Mouse (Mus musculus) heart, postnatal 0 days (tissue): Measurements from ENCODE around the gene Olfr559. TPM values are rescaled to one million over a fixed set of nuclear protein-coding genes. Genes with fewer than 3 reads are reported as not detected.

Experiments
- ATAC-seq: fragments of 200-750 bp; cut with Nextera tagmentation; 2 replicates; pipeline ENCODE4 v1.8.0; 2017; ENCODE audit warnings: low read depth, moderate number of reproducible peaks, moderate library complexity; ENCODE audit not compliant: insufficient read depth
- DNase-seq: peaks from one replicate; pipeline ENCODE4 v3.0.0-alpha.2; 2016; ENCODE audit warnings: low spot score
- H3K27ac ChIP-seq: fragments of 300-500 bp; sonication (generic); 2 replicates; pipeline ENCODE4 v1.5.1; 2014; ENCODE audit warnings: low read depth, mild to moderate bottlenecking
- H3K27me3 ChIP-seq: fragments of 300-500 bp; sonication (generic); 2 replicates; pipeline ENCODE4 v1.6.1; 2014; ENCODE audit warnings: low read length, mixed read lengths; ENCODE audit not compliant: control insufficient read depth, insufficient read depth
- H3K36me3 ChIP-seq: fragments of 300-500 bp; sonication (generic); replicated peaks from 2 replicates; pipeline ENCODE4 v1.6.1; 2014; ENCODE audit warnings: low read length, mixed read lengths; ENCODE audit not compliant: control insufficient read depth, insufficient read depth
- H3K4me1 ChIP-seq: fragments of 300-500 bp; sonication (generic); 2 replicates; pipeline ENCODE4 v1.6.1; 2014; ENCODE audit warnings: antibody characterized with exemption; ENCODE audit not compliant: control insufficient read depth, insufficient read depth
- H3K4me2 ChIP-seq: fragments of 300-500 bp; sonication (generic); 2 replicates; pipeline ENCODE4 v1.6.1; 2014; ENCODE audit warnings: low read depth, mild to moderate bottlenecking, low read length, moderate library complexity
- H3K4me3 ChIP-seq: fragments of 300-500 bp; sonication (generic); 2 replicates; pipeline ENCODE4 v1.5.1; 2014; ENCODE audit warnings: low read depth, low read length
- H3K9ac ChIP-seq: fragments of 300-500 bp; sonication (generic); replicated peaks from 2 replicates; pipeline ENCODE4 v1.6.1; 2014; ENCODE audit warnings: low read depth, low read length, mixed read lengths
- H3K9me3 ChIP-seq: fragments of 300-500 bp; sonication (generic); replicated peaks from 2 replicates; pipeline ENCODE4 v1.6.1; 2016; ENCODE audit warnings: low read length; ENCODE audit not compliant: control insufficient read depth
- CTCF ChIP-seq: IDR thresholded peaks from 2 replicates; pipeline ENCODE4 v1.5.1; 2016; ENCODE audit warnings: antibody characterized with exemption, control low read depth, low read depth
- EP300 ChIP-seq: IDR thresholded peaks from 2 replicates; pipeline ENCODE4 v1.6.1; 2016; ENCODE audit warnings: antibody characterized with exemption, low read depth
- WGBS: fragments of 180-500 bp; shearing (Covaris S2); extraction: QIAGEN DNeasy Blood & Tissue Kit; methylation state at CpG from one replicate; pipeline ENCODE4 v1.1.7; 2014; 5-methylcytosine and 5-hydroxymethylcytosine counted together
- polyA plus RNA-seq: library from polyadenylated mRNA; unstranded; fragments of >200 nt; fragmentation: Nextera tagmentation; extraction: Ambion mirVana; gene quantifications from 2 replicates; pipeline ENCODE4 v1.2.1, GENCODE M21; 2015
- total RNA-seq: library from RNA; depleted of rRNA; stranded (reverse); fragments of >200 nt; gene quantifications from 2 replicates; pipeline ENCODE4 v1.2.3, GENCODE M21; 2014; ENCODE audit warnings: low replicate concordance; rRNA removed

Gene Olfr559
- total RNA-seq (not detected in 2 replicates), polyA plus RNA-seq (not detected in 2 replicates)

GRCm38 (mm10) chr7:102727391-102727790 is at the start of gene Olfr559:
Olfr559 (minus strand) TSS chr7:102727491.
- Histone ChIP-seq H3K4me3 (no peak within 1 kb of the TSS), H3K27ac (no peak within 1 kb of the TSS), H3K36me3 (no peaks in the 10 kb centered on the region), H3K9ac (no peak within 1 kb of the TSS), H3K27me3 (no peaks in the 10 kb centered on the region), H3K4me2 (no peak within 1 kb of the TSS), H3K4me1 (no peaks in the 10 kb centered on the region), H3K9me3 (no peaks in the 10 kb centered on the region)
- ATAC-seq (no peak), DNase-seq (no peak)
- no peak for TF ChIP-seq CTCF
- no peak for TF ChIP-seq EP300

DNA sequence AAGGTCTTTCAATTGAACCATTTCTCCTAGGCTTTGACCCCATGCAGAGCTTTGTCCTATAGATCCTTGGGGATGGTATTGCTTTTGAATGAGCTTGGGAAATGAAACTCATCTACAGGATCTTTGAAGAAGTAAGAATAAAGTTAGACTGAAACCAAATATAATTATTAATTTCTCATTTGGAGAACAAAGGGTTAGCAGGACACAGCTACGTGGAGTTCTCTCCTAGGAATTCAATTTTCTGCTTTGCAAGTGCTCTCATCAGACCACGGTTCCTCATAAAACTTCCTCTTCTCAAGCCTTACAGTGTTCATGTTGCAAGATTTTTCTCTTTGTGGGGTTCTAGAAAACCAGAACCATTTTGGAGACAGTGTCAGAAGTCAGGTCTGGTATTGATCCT is 43.6 kb upstream of the Olfr559 start, which contains the start of gene Olfr561:
Gene Olfr561, plus strand, starts transcription at position 301 of the 400 bp plus-strand sequence.
- no peaks in the 10 kb centered on the region for H3K27me3 ChIP-seq
- no peak within 1 kb of the TSS for H3K4me2 ChIP-seq
- no peaks in the 10 kb centered on the region for H3K36me3 ChIP-seq
- no peak for ATAC-seq
- no peak within 1 kb of the TSS for H3K4me3 ChIP-seq
- no peak within 1 kb of the TSS for H3K27ac ChIP-seq
- H3K9me3 ChIP-seq: no peaks in the 10 kb centered on the region
- 62% methylated on average over 2 of the region's 2 CpGs for WGBS
- H3K9ac ChIP-seq: no peak within 1 kb of the TSS
- H3K4me1 ChIP-seq: no peaks in the 10 kb centered on the region
- TF ChIP-seq CTCF: no peak
- TF ChIP-seq EP300: no peak
- no peak for DNase-seq

DNA sequence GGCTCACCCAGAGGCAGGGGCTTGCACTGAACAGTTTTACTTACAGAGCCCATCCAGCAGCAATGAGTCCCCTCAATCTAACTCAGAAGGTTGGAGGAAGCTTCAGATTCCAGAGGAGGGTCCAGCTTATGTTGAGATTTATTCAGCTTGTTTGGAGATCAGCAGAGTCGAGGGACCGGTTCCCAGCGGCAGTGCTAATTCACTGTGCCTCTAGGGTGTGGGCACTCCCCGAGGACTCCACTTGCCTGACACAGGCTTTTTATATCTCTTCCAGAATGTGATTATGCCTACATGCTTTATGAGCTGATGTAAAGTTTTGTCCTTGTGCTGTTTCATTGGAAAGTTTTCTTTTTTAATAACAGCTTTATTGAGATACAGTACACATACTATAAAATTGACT is 32.0 kb upstream of the Olfr559 start, which contains the start of the genes Olfr560 and Olfr78:
Gene Olfr560, minus strand, starts transcription at position 101 of the 400 bp plus-strand sequence.
Gene Olfr78, minus strand, starts transcription at position 206 of the 400 bp plus-strand sequence.
- DNase-seq: no peak
- Histone ChIP-seq H3K27ac (no peak within 1 kb of the TSS), H3K9me3 (no peaks in the 10 kb centered on the region), H3K27me3 (no peaks in the 10 kb centered on the region), H3K4me2 (no peak within 1 kb of the TSS), H3K4me3 (no peak within 1 kb of the TSS), H3K36me3 (no peaks in the 10 kb centered on the region), H3K4me1 (no peaks in the 10 kb centered on the region), H3K9ac (no peak within 1 kb of the TSS)
- no peak for ATAC-seq
- TF ChIP-seq EP300 (no peak), CTCF (no peak)
- WGBS: 68% methylated on average over 4 of the region's 4 CpGs

DNA sequence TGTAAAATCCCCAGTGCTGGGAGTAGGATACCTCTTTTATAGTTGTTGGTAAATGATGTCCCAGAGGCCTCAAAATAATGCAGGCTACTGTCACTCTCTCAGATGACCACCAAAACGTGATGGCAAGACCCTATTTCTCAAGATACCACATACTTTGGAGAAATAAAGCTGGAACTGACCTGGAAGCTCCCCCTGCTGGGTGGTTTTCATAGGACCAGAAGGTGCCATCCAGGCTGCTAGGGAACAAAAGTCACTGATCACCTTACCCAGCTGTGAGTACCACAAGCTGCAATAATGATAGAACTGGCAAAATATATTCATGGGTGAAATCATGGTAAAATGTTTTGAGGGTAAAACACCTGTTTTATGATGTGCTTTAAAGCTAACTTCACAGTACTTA is 24.8 kb upstream of the Olfr559 start:
- Histone ChIP-seq H3K9me3 (no peaks in the 10 kb centered on the region), H3K36me3 (no peaks in the 10 kb centered on the region), H3K4me2 (no peak overlapping the region), H3K27ac (no peak overlapping the region), H3K4me1 (no peaks in the 10 kb centered on the region), H3K9ac (no peak overlapping the region), H3K27me3 (no peaks in the 10 kb centered on the region), H3K4me3 (no peak overlapping the region)
- no peak for DNase-seq
- peak; percentile 39 for TF ChIP-seq CTCF
- TF ChIP-seq EP300: no peak
- no peak for ATAC-seq
- WGBS: 3% methylated on average over 1 of the region's 1 CpGs

DNA sequence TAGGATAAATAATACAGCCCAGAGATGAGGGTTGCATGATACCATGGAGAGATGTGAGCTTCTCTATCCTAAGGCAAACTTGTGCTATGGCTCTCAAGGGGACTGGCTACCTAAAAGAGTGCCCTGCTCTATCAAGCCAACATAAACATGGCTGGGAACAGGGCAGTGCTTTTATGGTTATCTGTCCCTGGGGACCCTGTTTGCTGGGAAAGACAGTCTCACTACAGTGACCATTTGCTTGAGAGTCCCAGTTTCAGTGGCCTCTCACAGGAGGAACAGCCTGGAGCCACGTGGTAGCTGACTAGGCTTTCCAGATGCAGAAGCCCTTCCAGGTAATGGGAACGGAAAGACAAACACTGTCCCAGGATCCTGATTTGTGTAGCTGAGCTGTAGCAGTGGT is 10.4 kb upstream of the Olfr559 start:
- no peaks in the 10 kb centered on the region for H3K9me3 ChIP-seq
- no peak overlapping the region for H3K4me3 ChIP-seq
- no peak overlapping the region for H3K4me2 ChIP-seq
- TF ChIP-seq EP300 (no peak), CTCF (peak; percentile 2; the same call in 1 of the 2 replicates)
- no peaks in the 10 kb centered on the region for H3K27me3 ChIP-seq
- no peaks in the 10 kb centered on the region for H3K4me1 ChIP-seq
- H3K36me3 ChIP-seq: no peaks in the 10 kb centered on the region
- no peak overlapping the region for H3K27ac ChIP-seq
- WGBS: 61% methylated on average over 2 of the region's 2 CpGs
- H3K9ac ChIP-seq: no peak overlapping the region
- ATAC-seq (no peak), DNase-seq (no peak)

GRCm38 (mm10) chr7:102733793-102734192 is 6.5 kb upstream of the Olfr559 start:
- Histone ChIP-seq H3K27me3 (no peaks in the 10 kb centered on the region), H3K36me3 (no peaks in the 10 kb centered on the region), H3K4me2 (no peak overlapping the region), H3K4me3 (no peak overlapping the region), H3K9me3 (no peaks in the 10 kb centered on the region), H3K4me1 (no peaks in the 10 kb centered on the region), H3K9ac (no peak overlapping the region), H3K27ac (no peak overlapping the region)
- no peak for ATAC-seq
- no peak for DNase-seq
- 33% methylated on average over 1 of the region's 1 CpGs for WGBS
- TF ChIP-seq EP300 (no peak), CTCF (no peak)
